Mouse (Mus musculus) lung, embryonic 15.5 days (tissue): ENCODE measurements around the gene Defa28. TPM values are rescaled to one million over a fixed set of nuclear protein-coding genes. Genes with fewer than 3 reads are reported as not detected.
"Not testable (repeated sequence)": the region's sequence is repeated elsewhere in the genome, so short reads cannot be mapped to it uniquely, and the experiment has no call there.

Experiments used
- ATAC-seq: fragments of 200-750 bp; cut with Nextera tagmentation; 2 replicates; pipeline ENCODE4 v1.8.0; 2017; ENCODE audit warnings: moderate number of reproducible peaks, borderline replicate concordance; ENCODE audit not compliant: low FRiP score, low TSS enrichment; ENCODE audit errors: extremely low read depth
- H3K27ac ChIP-seq: fragments of 300-500 bp; sonication (generic); 2 replicates; pipeline ENCODE4 v1.5.1; 2015; ENCODE audit warnings: moderate library complexity, mild to moderate bottlenecking, inconsistent platforms
- H3K27me3 ChIP-seq: fragments of 300-500 bp; sonication (generic); 2 replicates; pipeline ENCODE4 v1.6.1; 2015; ENCODE audit warnings: inconsistent platforms
- H3K36me3 ChIP-seq: fragments of 300-500 bp; sonication (generic); 2 replicates; pipeline ENCODE4 v1.6.1; 2015; ENCODE audit warnings: inconsistent platforms
- H3K4me1 ChIP-seq: fragments of 300-500 bp; sonication (generic); 2 replicates; pipeline ENCODE4 v1.6.1; 2015; ENCODE audit warnings: inconsistent platforms
- H3K4me2 ChIP-seq: fragments of 300-500 bp; sonication (generic); 2 replicates; pipeline ENCODE4 v1.6.1; 2015; ENCODE audit warnings: inconsistent platforms, mild to moderate bottlenecking, moderate library complexity
- H3K4me3 ChIP-seq: fragments of 300-500 bp; sonication (generic); 2 replicates; pipeline ENCODE4 v1.5.1; 2015; ENCODE audit warnings: mild to moderate bottlenecking, inconsistent platforms
- H3K9ac ChIP-seq: fragments of 300-500 bp; sonication (generic); 2 replicates; pipeline ENCODE4 v1.6.1; 2015; ENCODE audit warnings: inconsistent platforms
- H3K9me3 ChIP-seq: fragments of 300-500 bp; sonication (generic); 2 replicates; pipeline ENCODE4 v1.6.1; 2016; ENCODE audit warnings: inconsistent platforms
- WGBS: fragments of 180-500 bp; shearing (Covaris S2); methylation state at CpG from one replicate; pipeline ENCODE4 v1.1.7; 2015; 5-methylcytosine and 5-hydroxymethylcytosine counted together
- polyA plus RNA-seq: library from polyadenylated mRNA; unstranded; fragments of >200 nt; fragmentation: Nextera tagmentation; extraction: Ambion mirVana; gene quantifications from 2 replicates; pipeline ENCODE4 v1.2.1, GENCODE M21; 2015

Gene Defa28
- not detected in 2 replicates for polyA plus RNA-seq

DNA sequence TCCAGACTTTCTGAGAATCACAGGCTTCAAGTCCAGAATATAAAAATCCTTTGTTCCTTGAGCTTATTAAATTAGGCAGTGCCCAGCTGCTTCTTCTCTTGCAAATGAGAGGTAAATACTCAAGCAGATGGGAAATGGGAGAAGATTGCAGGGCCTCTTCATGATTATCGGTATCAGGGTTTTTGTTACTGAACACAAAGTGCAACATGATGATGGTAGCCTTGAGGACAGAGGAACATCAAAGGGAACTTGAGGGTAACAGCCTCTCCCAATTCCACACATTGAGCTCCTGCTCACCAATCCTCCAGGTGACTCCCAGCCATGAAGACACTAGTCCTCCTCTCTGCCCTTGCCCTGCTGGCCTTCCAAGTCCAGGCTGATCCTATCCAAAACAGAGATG lies at the start of gene Defa28:
Gene Defa28, plus strand, starts transcription at position 301 of the 400 bp plus-strand sequence.
- not testable (repeated sequence) for H3K4me2 ChIP-seq, H3K4me3 ChIP-seq, ATAC-seq, H3K4me1 ChIP-seq, H3K27ac ChIP-seq, H3K36me3 ChIP-seq, H3K9me3 ChIP-seq, H3K9ac ChIP-seq, H3K27me3 ChIP-seq
- WGBS = no CpG with 5 or more reads among the region's 1 CpGs

DNA sequence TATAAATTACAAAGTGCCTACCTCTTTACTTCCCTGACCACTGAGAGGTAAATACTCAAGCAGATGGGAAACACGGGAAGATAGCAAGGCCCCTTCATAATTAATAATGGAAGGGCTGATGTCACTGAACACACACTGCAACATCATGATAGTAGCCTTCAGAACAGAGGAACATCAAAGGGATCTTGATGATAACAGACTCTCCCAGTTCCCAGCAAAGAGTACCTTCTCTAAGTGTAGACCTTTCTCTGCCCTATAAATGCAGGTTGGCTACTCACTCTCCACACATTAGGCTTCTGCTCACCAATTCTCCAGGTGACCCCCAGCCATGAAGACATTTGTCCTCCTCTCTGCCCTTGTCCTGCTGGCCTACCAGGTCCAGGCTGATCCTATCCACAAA lies 17.7 kb upstream of the Defa28 start, which contains the start of gene Defa37:
Gene Defa37, plus strand, starts transcription at position 301 of the 400 bp plus-strand sequence.
- not testable (repeated sequence) for H3K4me2 ChIP-seq, ATAC-seq, H3K9me3 ChIP-seq, H3K27ac ChIP-seq, H3K36me3 ChIP-seq, H3K4me3 ChIP-seq, H3K4me1 ChIP-seq, H3K9ac ChIP-seq, H3K27me3 ChIP-seq
- no CpG with 5 or more reads among the region's 1 CpGs for WGBS

DNA sequence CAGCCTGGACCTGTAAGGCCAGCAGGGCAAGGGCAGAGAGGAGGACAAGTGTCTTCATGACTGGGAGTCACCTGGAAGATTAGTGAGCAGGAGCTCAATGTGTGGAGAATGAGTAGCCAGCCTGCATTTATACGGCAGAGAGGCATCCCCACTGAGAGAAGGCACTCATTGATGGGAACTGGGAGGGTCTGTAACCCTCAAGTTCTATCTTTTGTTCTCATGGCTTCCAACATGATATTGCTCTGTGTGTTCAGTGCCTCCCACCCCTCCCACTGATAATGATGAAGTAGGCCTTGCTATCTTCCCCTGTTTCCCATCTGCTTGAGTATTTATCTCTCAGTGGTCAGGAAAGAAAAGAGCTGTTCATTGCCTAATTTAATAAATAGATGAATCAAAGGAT lies 11.6 kb downstream of the Defa28 start, which contains the start of gene Gm7861:
Gene Gm7861, minus strand, starts transcription at position 101 of the 400 bp plus-strand sequence.
- WGBS = no CpG with 5 or more reads among the region's 1 CpGs
- not testable (repeated sequence) for H3K27me3 ChIP-seq, H3K4me2 ChIP-seq, H3K9ac ChIP-seq, ATAC-seq, H3K4me3 ChIP-seq, H3K4me1 ChIP-seq, H3K9me3 ChIP-seq, H3K27ac ChIP-seq, H3K36me3 ChIP-seq

DNA sequence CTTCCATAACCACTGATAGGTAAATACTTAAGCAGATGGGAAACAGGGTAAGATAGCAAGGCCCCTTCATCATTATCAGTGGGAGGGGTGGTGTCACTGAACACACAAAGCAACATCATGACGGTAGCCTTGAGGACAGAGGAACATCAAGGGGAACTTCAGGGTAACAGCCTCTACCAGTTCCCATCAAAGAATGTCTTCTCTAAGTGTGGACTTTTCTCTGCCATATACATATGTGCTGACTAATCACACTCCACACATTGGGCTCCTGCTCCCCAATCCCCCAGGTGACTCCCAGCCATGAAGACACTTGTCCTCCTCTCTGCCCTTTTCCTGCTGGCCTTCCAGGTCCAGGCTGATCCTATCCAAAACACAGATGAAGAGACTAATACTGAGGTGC lies 35.1 kb downstream of the Defa28 start, which contains the start of gene Defa26:
Gene Defa26, plus strand, starts transcription at position 301 of the 400 bp plus-strand sequence.
- not testable (repeated sequence) for H3K4me1 ChIP-seq, ATAC-seq, H3K4me2 ChIP-seq, H3K27me3 ChIP-seq, H3K9me3 ChIP-seq, H3K9ac ChIP-seq, H3K36me3 ChIP-seq, H3K27ac ChIP-seq, H3K4me3 ChIP-seq
- 90% methylated on average over 1 of the region's 1 CpGs for WGBS

Other genes with a start within 250 kb of the Defa28 start
- gene Defa2, start 204.5 kb upstream of the Defa28 start, polyA plus RNA-seq = not detected in 2 replicates
- gene Defa33, start 191.2 kb upstream of the Defa28 start, polyA plus RNA-seq = not detected in 2 replicates
- not detected in 2 replicates for gene Defa36, start 155.6 kb upstream of the Defa28 start, polyA plus RNA-seq
- gene Gm7849, start 126.4 kb upstream of the Defa28 start, polyA plus RNA-seq = not detected in 2 replicates
- not detected in 2 replicates for gene Defa20, start 73.7 kb upstream of the Defa28 start, polyA plus RNA-seq
- not detected in 2 replicates for gene Defa32, start 54.0 kb upstream of the Defa28 start, polyA plus RNA-seq
- not detected in 2 replicates for gene Defa37, start 17.6 kb upstream of the Defa28 start, polyA plus RNA-seq
- not detected in 2 replicates for gene Gm7861, start 11.5 kb downstream of the Defa28 start, polyA plus RNA-seq
- gene Defa26, start 35.2 kb downstream of the Defa28 start, polyA plus RNA-seq = not detected in 2 replicates
- not detected in 2 replicates for gene Defa17, start 72.8 kb downstream of the Defa28 start, polyA plus RNA-seq
- gene Defa34, start 82.8 kb downstream of the Defa28 start, polyA plus RNA-seq = not detected in 2 replicates
- gene AY761184, start 120.6 kb downstream of the Defa28 start, polyA plus RNA-seq = not detected in 2 replicates
- not detected in 2 replicates for gene Defa24, start 151.5 kb downstream of the Defa28 start, polyA plus RNA-seq
- gene Defb50, start 240.5 kb downstream of the Defa28 start, polyA plus RNA-seq = not detected in 2 replicates